Mouse (Mus musculus) mouse embryonic stem cell (cell line): ENCODE measurements around the gene Zfp811.
"Not testable (repeated sequence)": the region's sequence is repeated elsewhere in the genome, so short reads cannot be mapped to it uniquely, and the experiment has no call there.

Experiments used
- in situ Hi-C, 2 experiments: fragments of 300-500 bp; cut with MboI; formaldehyde crosslinking; loops; 1 replicate in 1 of 2; 3 replicates in 1 of 2; pipeline ENCODE4 v1.14.3; 2019 to 2020; ENCODE audit warnings: low sequenced_read_pairs in 2 of 2, low pct_unique_long_range_greater_than_20kb in 1 of 2, mixed read lengths in 1 of 2; ENCODE audit not compliant: unreplicated experiment in 1 of 2

The Zfp811 gene

GRCm38 (mm10) chr17:32809544-32810374 lies at the start of gene Zfp811:
Gene Zfp811 (minus strand): TSS chr17:32809931.
- in situ Hi-C loops: no loop called here

GRCm38 (mm10) chr17:32856713-32857112 lies 47.0 kb upstream of the Zfp811 start:
- in situ Hi-C loops: not testable (repeated sequence)

GRCm38 (mm10) chr17:32851581-32851980 lies 41.9 kb upstream of the Zfp811 start:
- in situ Hi-C loops: no loop called here

GRCm38 (mm10) chr17:32841388-32841787 lies 31.7 kb upstream of the Zfp811 start:
- in situ Hi-C loops: no loop called here

- in situ Hi-C loops: no loop called here
These were observed 29.5 kb upstream of the Zfp811 start for GRCm38 (mm10) chr17:32839083-32839802.

GRCm38 (mm10) chr17:32830418-32830782 lies 20.7 kb upstream of the Zfp811 start:
- in situ Hi-C loops: no loop called here

GRCm38 (mm10) chr17:32829540-32830417 lies 20.0 kb upstream of the Zfp811 start, which contains the start of gene Zfp799:
Gene Zfp799 (minus strand): TSS chr17:32830261.
- in situ Hi-C loops: no loop called here

- in situ Hi-C loops: no loop called here
These were observed 6.5 kb upstream of the Zfp811 start for GRCm38 (mm10) chr17:32816074-32816784.

GRCm38 (mm10) chr17:32814136-32814535 lies 4.4 kb upstream of the Zfp811 start:
- in situ Hi-C loops: no loop called here

- in situ Hi-C loops: no loop called here
These were observed 917 bp upstream of the Zfp811 start for GRCm38 (mm10) chr17:32810648-32811047.

- in situ Hi-C loops: no loop called here
These were observed 810 bp downstream of the Zfp811 start for GRCm38 (mm10) chr17:32808921-32809320.

GRCm38 (mm10) chr17:32789244-32789643 lies 20.5 kb downstream of the Zfp811 start:
- in situ Hi-C loops: no loop called here

GRCm38 (mm10) chr17:32788576-32788975 lies 21.2 kb downstream of the Zfp811 start:
- in situ Hi-C loops: no loop called here

GRCm38 (mm10) chr17:32788094-32788559 lies 21.6 kb downstream of the Zfp811 start, which contains the start of gene Zfp871:
Gene Zfp871 (minus strand): TSS chr17:32788287.
- in situ Hi-C loops: no loop called here

- in situ Hi-C loops: no loop called here
These were observed 22.2 kb downstream of the Zfp811 start for GRCm38 (mm10) chr17:32787436-32788093.

GRCm38 (mm10) chr17:32786944-32787343 lies 22.8 kb downstream of the Zfp811 start:
- in situ Hi-C loops: no loop called here

GRCm38 (mm10) chr17:32785656-32786055 lies 24.1 kb downstream of the Zfp811 start:
- in situ Hi-C loops: no loop called here

GRCm38 (mm10) chr17:32777564-32777963 lies 32.2 kb downstream of the Zfp811 start:
- in situ Hi-C loops: no loop called here
